Mouse (Mus musculus) neural tube, embryonic 13.5 days (tissue): ENCODE data around the gene 2610001J05Rik. TPM values are rescaled to one million over a fixed set of nuclear protein-coding genes. Genes with fewer than 3 reads are reported as not detected.

ENCODE experiments used
- ATAC-seq: fragments of 200-750 bp; cut with Nextera tagmentation; 2 replicates; pipeline ENCODE4 v1.8.0; 2017; ENCODE audit warnings: low read depth, mild to moderate bottlenecking, moderate TSS enrichment, moderate library complexity
- H3K27ac ChIP-seq: fragments of 300-500 bp; sonication (generic); replicated peaks from 2 replicates; pipeline ENCODE4 v1.5.1; 2015; ENCODE audit warnings: moderate library complexity, mild to moderate bottlenecking, inconsistent platforms
- H3K27me3 ChIP-seq: fragments of 300-500 bp; sonication (generic); 2 replicates; pipeline ENCODE4 v1.6.1; 2015; ENCODE audit warnings: mild to moderate bottlenecking, inconsistent platforms
- H3K36me3 ChIP-seq: fragments of 300-500 bp; sonication (generic); 2 replicates; pipeline ENCODE4 v1.6.1; 2015; ENCODE audit warnings: mild to moderate bottlenecking, inconsistent platforms
- H3K4me1 ChIP-seq: fragments of 300-500 bp; sonication (generic); replicated peaks from 2 replicates; pipeline ENCODE4 v1.6.1; 2015; ENCODE audit warnings: inconsistent platforms
- H3K4me2 ChIP-seq: fragments of 300-500 bp; sonication (generic); 2 replicates; pipeline ENCODE4 v1.6.1; 2015; ENCODE audit warnings: inconsistent platforms, mild to moderate bottlenecking, moderate library complexity
- H3K4me3 ChIP-seq: fragments of 300-500 bp; sonication (generic); 2 replicates; pipeline ENCODE4 v1.5.1; 2015; ENCODE audit warnings: mild to moderate bottlenecking, inconsistent platforms
- H3K9ac ChIP-seq: fragments of 300-500 bp; sonication (generic); 2 replicates; pipeline ENCODE4 v1.6.1; 2015; ENCODE audit warnings: moderate library complexity, mild to moderate bottlenecking, inconsistent platforms
- H3K9me3 ChIP-seq: fragments of 300-500 bp; sonication (generic); 2 replicates; pipeline ENCODE4 v1.6.1; 2016; ENCODE audit warnings: inconsistent platforms
- WGBS: fragments of 180-500 bp; shearing (Covaris S2); methylation state at CpG from one replicate; pipeline ENCODE4 v1.1.7; 2015; 5-methylcytosine and 5-hydroxymethylcytosine counted together
- polyA plus RNA-seq: library from polyadenylated mRNA; unstranded; fragments of >200 nt; fragmentation: Nextera tagmentation; extraction: Ambion mirVana; gene quantifications from 2 replicates; pipeline ENCODE4 v1.2.1, GENCODE M21; 2015

The 2610001J05Rik gene
- polyA plus RNA-seq, result 89.4 and 93.9 TPM in 2 replicates

DNA sequence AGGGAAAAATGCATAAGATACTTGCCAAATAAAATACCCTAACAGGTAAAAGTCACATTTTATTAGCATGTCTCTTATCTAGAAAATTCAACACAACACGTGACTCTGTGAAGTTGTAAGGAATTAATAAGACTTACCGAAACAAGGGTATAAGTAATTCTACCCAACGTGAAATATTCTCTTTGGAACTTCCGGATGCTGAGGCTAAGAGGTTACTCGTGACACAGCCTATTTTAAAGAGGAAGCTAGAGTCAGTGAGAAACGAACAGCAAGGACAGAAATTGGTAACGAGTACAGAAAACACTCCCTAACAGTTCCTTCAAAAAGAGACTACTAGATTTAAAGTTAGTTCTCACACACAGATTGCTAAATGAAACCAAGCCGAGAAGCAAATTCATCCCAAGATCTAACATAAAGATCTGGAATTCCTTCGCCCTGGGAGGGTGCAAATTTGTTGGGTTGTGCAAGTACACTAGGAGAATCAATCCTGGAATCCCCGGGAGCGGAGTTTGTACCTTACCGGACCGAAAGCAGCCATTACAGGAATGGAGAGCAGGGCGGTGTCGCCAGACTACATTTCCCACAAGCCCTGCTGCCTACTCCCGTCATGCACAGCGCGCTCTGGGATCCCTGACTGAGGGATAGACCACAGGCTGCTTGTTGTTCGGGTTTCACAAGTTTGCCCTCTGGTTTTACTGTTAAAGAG is at the start of gene 2610001J05Rik:
Gene 2610001J05Rik (minus strand): TSS at position 600 of the 706 bp plus-strand sequence.
- H3K9ac ChIP-seq, result peak within 1 kb of the TSS; percentile 71
- no peaks in the 10 kb centered on the region for H3K27me3 ChIP-seq
- peak within 1 kb of the TSS; percentile 55 for H3K4me2 ChIP-seq
- H3K4me1 ChIP-seq, result peaks cover 15% of the 10 kb centered on the region
- peak within 1 kb of the TSS; percentile 39 for H3K27ac ChIP-seq
- WGBS, result 2% methylated on average over 19 of the region's 19 CpGs
- H3K4me3 ChIP-seq, result peak within 1 kb of the TSS; percentile 53
- H3K9me3 ChIP-seq, result no peaks in the 10 kb centered on the region
- H3K36me3 ChIP-seq, result no peaks in the 10 kb centered on the region
- peak; percentile 100 for ATAC-seq

GRCm38 (mm10) chr6:13909762-13910537 is 38.6 kb upstream of the 2610001J05Rik start:
- WGBS, result 92% methylated on average over 10 of the region's 10 CpGs
- H3K27ac ChIP-seq, result no peak overlapping the region
- H3K4me2 ChIP-seq, result no peak overlapping the region
- no peaks in the 10 kb centered on the region for H3K4me1 ChIP-seq
- H3K9me3 ChIP-seq, result no peaks in the 10 kb centered on the region
- no peak overlapping the region for H3K4me3 ChIP-seq
- no peak for ATAC-seq
- no peaks in the 10 kb centered on the region for H3K36me3 ChIP-seq
- H3K9ac ChIP-seq, result no peak overlapping the region
- H3K27me3 ChIP-seq, result no peaks in the 10 kb centered on the region

- H3K4me2 ChIP-seq, result no peak overlapping the region
- H3K9ac ChIP-seq, result no peak overlapping the region
- no peaks in the 10 kb centered on the region for H3K4me1 ChIP-seq
- H3K27ac ChIP-seq, result no peak overlapping the region
- no peaks in the 10 kb centered on the region for H3K9me3 ChIP-seq
- H3K4me3 ChIP-seq, result no peak overlapping the region
- 88% methylated on average over 5 of the region's 5 CpGs for WGBS
- ATAC-seq, result no peak
- H3K27me3 ChIP-seq, result no peaks in the 10 kb centered on the region
- no peaks in the 10 kb centered on the region for H3K36me3 ChIP-seq
These were observed 31.8 kb upstream of the 2610001J05Rik start for GRCm38 (mm10) chr6:13902941-13903627.

DNA sequence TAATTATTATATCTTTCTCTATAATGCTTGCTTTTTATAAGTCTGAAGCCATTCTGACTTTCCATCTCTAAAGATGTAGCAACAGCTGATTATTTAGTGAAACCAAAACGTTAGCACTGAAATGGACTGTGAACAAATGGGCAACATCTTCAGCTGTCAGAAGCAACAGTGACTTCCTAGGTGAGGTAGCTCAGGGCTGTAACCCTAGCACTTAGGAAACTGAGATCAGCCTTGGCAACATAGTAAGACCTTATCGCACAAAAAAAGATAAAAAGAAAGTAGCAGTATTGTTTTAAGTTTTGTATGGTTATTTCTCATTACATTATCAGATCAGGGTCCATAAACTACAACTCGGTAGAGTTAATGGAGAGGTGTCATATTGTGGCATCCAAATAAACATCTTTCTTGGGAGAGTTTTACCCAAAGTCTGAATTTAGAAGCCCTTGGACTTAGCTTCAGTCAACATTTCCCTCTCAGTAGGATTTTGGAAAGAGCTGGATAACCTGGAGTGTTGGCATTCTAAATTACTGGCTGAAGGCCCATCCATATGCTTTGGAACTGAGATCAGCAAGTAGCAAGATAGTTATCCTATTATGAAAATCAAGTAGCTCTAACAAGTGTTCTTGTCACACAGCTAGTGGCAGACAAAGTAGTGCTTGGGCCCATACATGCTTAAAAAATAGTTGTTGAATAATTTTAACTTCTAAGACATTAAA is 13.7 kb upstream of the 2610001J05Rik start:
- Histone ChIP-seq H3K36me3 (peaks cover 3% of the 10 kb centered on the region; the same call in 1 of the 2 replicates), H3K27ac (no peak overlapping the region), H3K27me3 (no peaks in the 10 kb centered on the region), H3K4me2 (no peak overlapping the region), H3K9me3 (no peaks in the 10 kb centered on the region), H3K4me1 (no peaks in the 10 kb centered on the region), H3K4me3 (no peak overlapping the region), H3K9ac (no peak overlapping the region)
- WGBS, result 79% methylated on average over 3 of the region's 3 CpGs
- no peak for ATAC-seq

DNA sequence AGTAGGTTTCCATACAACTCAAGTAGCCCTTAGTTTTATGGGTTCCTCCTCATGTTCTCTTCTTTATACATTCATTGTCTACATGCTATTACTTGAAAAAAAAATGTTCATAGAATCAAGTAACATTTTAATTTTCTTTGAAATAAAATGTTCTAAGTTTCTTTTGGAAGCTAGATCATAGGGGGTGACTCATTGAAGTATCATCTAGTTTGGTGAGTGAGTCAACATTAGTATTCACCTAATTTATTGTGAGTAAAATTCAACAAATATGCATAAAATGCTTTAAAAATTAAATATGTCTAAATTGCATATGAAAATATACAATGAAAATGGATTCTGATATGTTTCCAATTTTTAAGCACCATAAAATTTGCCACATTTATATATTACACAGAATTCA is 11.6 kb upstream of the 2610001J05Rik start:
- H3K27ac ChIP-seq, result no peak overlapping the region
- peaks cover 3% of the 10 kb centered on the region; the same call in 1 of the 2 replicates for H3K36me3 ChIP-seq
- no peak overlapping the region for H3K9ac ChIP-seq
- no peak overlapping the region for H3K4me3 ChIP-seq
- H3K9me3 ChIP-seq, result no peaks in the 10 kb centered on the region
- no peaks in the 10 kb centered on the region for H3K27me3 ChIP-seq
- no peaks in the 10 kb centered on the region for H3K4me1 ChIP-seq
- H3K4me2 ChIP-seq, result no peak overlapping the region
- ATAC-seq, result no peak

DNA sequence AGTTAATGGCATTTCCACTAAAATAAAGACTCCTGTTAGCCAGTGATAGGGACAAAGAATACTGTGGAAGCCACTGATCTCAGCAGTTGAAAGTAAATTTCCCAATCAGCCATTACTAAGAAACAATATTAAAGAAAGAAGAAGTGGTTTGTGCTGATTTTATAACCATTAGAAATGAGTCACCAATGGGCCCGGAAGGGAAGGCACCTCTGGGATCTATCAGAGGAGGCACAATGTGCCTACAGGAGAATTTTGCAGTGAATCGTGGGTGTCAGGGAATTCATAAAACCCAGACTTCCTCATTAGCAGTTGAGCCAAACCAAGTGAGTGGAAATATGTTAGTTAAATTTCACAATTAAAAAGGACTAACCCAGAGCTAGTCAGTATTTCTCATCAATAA is 2.6 kb upstream of the 2610001J05Rik start:
- H3K4me2 ChIP-seq, result no peak overlapping the region
- H3K27ac ChIP-seq, result no peak overlapping the region
- no peak overlapping the region for H3K4me3 ChIP-seq
- H3K9me3 ChIP-seq, result no peaks in the 10 kb centered on the region
- 88% methylated on average over 2 of the region's 2 CpGs for WGBS
- H3K9ac ChIP-seq, result no peak overlapping the region
- H3K4me1 ChIP-seq, result peaks cover 15% of the 10 kb centered on the region
- ATAC-seq, result no peak
- no peaks in the 10 kb centered on the region for H3K27me3 ChIP-seq
- no peaks in the 10 kb centered on the region for H3K36me3 ChIP-seq

GRCm38 (mm10) chr6:13872076-13872475 is 758 bp upstream of the 2610001J05Rik start:
- H3K4me2 ChIP-seq, result peak overlapping the region; percentile 55
- no peak for ATAC-seq
- H3K36me3 ChIP-seq, result no peaks in the 10 kb centered on the region
- H3K9ac ChIP-seq, result peak overlapping the region; percentile 71; the same call in 1 of the 2 replicates
- no peaks in the 10 kb centered on the region for H3K9me3 ChIP-seq
- 68% methylated on average over 7 of the region's 7 CpGs for WGBS
- H3K4me1 ChIP-seq, result peaks cover 15% of the 10 kb centered on the region
- no peaks in the 10 kb centered on the region for H3K27me3 ChIP-seq
- peak overlapping the region; percentile 53 for H3K4me3 ChIP-seq
- no peak overlapping the region for H3K27ac ChIP-seq

DNA sequence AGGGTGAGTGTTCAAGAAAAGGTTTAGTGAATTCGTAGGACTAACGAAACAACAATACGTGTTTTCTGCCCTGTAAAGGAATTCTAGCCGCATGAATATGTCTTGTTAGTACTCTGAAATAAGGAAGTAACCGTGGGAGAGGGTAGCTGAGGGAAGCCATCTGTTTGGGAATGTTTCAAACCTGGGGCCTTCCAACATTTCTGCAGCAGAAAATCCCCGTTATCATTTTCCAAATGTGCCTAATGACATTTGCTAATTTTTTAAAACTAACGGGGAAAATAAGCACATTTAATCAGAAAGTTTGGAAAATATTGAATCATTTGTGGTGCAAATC is 274 bp upstream of the 2610001J05Rik start:
- 3% methylated on average over 7 of the region's 7 CpGs for WGBS
- peak; percentile 79 for ATAC-seq
- peak overlapping the region; percentile 39 for H3K27ac ChIP-seq
- peak overlapping the region; percentile 71 for H3K9ac ChIP-seq
- peaks cover 15% of the 10 kb centered on the region for H3K4me1 ChIP-seq
- peak overlapping the region; percentile 55 for H3K4me2 ChIP-seq
- no peaks in the 10 kb centered on the region for H3K36me3 ChIP-seq
- no peaks in the 10 kb centered on the region for H3K27me3 ChIP-seq
- peak overlapping the region; percentile 53 for H3K4me3 ChIP-seq
- H3K9me3 ChIP-seq, result no peaks in the 10 kb centered on the region

GRCm38 (mm10) chr6:13870289-13870741 is 1.0 kb downstream of the 2610001J05Rik start:
- Histone ChIP-seq H3K36me3 (no peaks in the 10 kb centered on the region), H3K4me2 (peak overlapping the region; percentile 55), H3K9ac (peak overlapping the region; percentile 61), H3K4me3 (peak overlapping the region; percentile 53), H3K9me3 (no peaks in the 10 kb centered on the region), H3K4me1 (peaks cover 15% of the 10 kb centered on the region), H3K27ac (no peak overlapping the region), H3K27me3 (no peaks in the 10 kb centered on the region)
- 35% methylated on average over 12 of the region's 12 CpGs for WGBS
- no peak for ATAC-seq

- Histone ChIP-seq H3K27me3 (no peaks in the 10 kb centered on the region), H3K9ac (no peak overlapping the region), H3K4me1 (no peaks in the 10 kb centered on the region), H3K9me3 (no peaks in the 10 kb centered on the region), H3K4me3 (no peak overlapping the region), H3K27ac (no peak overlapping the region), H3K4me2 (no peak overlapping the region), H3K36me3 (no peaks in the 10 kb centered on the region)
- no peak for ATAC-seq
- 83% methylated on average over 1 of the region's 1 CpGs for WGBS
These were observed 10.7 kb downstream of the 2610001J05Rik start for GRCm38 (mm10) chr6:13860596-13860995.

- Histone ChIP-seq H3K4me2 (no peak overlapping the region), H3K27me3 (no peaks in the 10 kb centered on the region), H3K36me3 (no peaks in the 10 kb centered on the region), H3K9ac (no peak overlapping the region), H3K9me3 (no peaks in the 10 kb centered on the region), H3K4me3 (no peak overlapping the region), H3K27ac (no peak overlapping the region), H3K4me1 (no peaks in the 10 kb centered on the region)
- WGBS, result 88% methylated on average over 6 of the region's 6 CpGs
- no peak for ATAC-seq
These were observed 11.3 kb downstream of the 2610001J05Rik start for GRCm38 (mm10) chr6:13859877-13860585.
